In the genomic region with DNA sequence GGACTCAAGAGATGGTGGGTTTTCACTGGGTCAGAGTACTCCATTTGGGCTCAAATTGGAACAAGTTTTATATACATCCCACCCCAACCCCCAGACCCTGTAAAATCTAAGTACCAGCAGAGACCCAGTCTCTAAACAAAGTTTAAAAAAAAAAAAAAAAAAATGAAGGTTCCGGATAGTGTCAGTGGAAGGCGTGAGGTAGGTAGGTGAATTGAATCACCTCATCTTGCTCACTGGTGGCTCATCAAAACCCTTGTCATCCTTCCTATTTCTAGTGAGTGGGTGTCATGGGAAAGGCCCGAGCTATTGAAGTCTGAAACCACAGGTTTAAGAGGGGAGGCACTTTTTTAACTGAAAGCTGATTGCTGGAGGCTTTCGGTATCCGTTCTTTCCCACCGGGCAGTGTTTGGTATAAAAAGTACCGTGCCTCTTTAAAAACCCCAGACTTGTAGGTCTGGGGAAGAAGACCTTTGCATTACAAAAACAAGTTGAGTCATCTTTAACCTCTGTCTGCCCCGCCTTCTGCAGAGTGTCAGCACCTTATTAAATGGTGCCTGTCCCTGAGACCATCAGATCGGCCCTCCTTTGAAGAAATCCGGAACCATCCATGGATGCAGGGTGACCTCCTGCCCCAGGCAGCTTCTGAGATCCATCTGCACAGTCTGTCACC, we compare ENCODE assay signal across 12 mouse cellular contexts. TPM values are rescaled to one million over a fixed set of nuclear protein-coding genes. Genes with fewer than 3 reads are reported as not detected.
A peak's percentile ranks its signal among the peaks of the same experiment; 100 is the strongest.
DNase-seq lines count a peak whose midpoint lies in the region; ATAC-seq and TF ChIP-seq lines count a peak whose summit lies in the region.
"Had no signal": no experiment of that assay in that cellular context is flagged by ENCODE, and none has a peak within 500 bp of the region (broad histone marks: within the 10 kb centered on the region; RNA-seq: fewer than 3 reads in every experiment).

No protein-coding gene starts in this region.

- TF ChIP-seq CTCF in E14TG2a.4 (conservative IDR thresholded peaks at IDR 0.05; ENCODE audit: low read length): no peak
- TF ChIP-seq CTCF in liver, adult 2 months (IDR thresholded peaks at IDR 0.05; ENCODE audit: low read depth, low read length): no peak

- TF ChIP-seq POLR2A in liver, adult 2 months (IDR thresholded peaks at IDR 0.05; ENCODE audit: extremely low read depth, insufficient read depth, low read length): no peak

- peaks cover 22% of the 10 kb centered on the region for H3K36me3 ChIP-seq in heart, embryonic 13.5 days
- peaks cover 55% of the 10 kb centered on the region for H3K36me3 ChIP-seq in E14TG2a.4 (ENCODE audit: insufficient read depth, low read length)
- H3K36me3 ChIP-seq in liver, adult 2 months (ENCODE audit: control insufficient read depth, insufficient read depth, low read length): peaks cover 18% of the 10 kb centered on the region

- H3K4me3 ChIP-seq in heart, embryonic 13.5 days: peak overlapping the region; percentile 87
- H3K4me3 ChIP-seq in E14TG2a.4 (replicated peaks; ENCODE audit: low read length): peak overlapping the region; percentile 96
- H3K4me3 ChIP-seq in liver, adult 2 months (ENCODE audit: insufficient read depth, low read depth, low read length): no peak overlapping the region
- H3K4me3 ChIP-seq: limb, embryonic 15.5 days had no signal

- peak overlapping the region; percentile 97; the same call in 1 of the 2 replicates for H3K27ac ChIP-seq in heart, embryonic 13.5 days (replicated peaks)
- peak overlapping the region; percentile 19; the same call in 1 of the 2 replicates for H3K27ac ChIP-seq in liver, adult 2 months (replicated peaks; ENCODE audit: insufficient read depth, low read depth, low read length)

- H3K4me1 ChIP-seq in heart, embryonic 13.5 days: peaks cover 24% of the 10 kb centered on the region
- peaks cover 51% of the 10 kb centered on the region for H3K4me1 ChIP-seq in E14TG2a.4 (replicated peaks; ENCODE audit: low read depth, low read length)
- H3K4me1 ChIP-seq in liver, adult 2 months (ENCODE audit: control insufficient read depth, insufficient read depth, low read length): peaks cover 3% of the 10 kb centered on the region; the same call in 1 of the 2 replicates

- no peaks in the 10 kb centered on the region for H3K27me3 ChIP-seq in heart, embryonic 13.5 days (replicated peaks)
- no peaks in the 10 kb centered on the region for H3K27me3 ChIP-seq in E14TG2a.4 (ENCODE audit: insufficient read depth, low read length)
- H3K27me3 ChIP-seq in liver, adult 2 months (ENCODE audit: control insufficient read depth, insufficient read depth, low read length): no peaks in the 10 kb centered on the region
- H3K27me3 ChIP-seq: embryonic facial prominence, embryonic 15.5 days; limb, embryonic 15.5 days had no signal

- WGBS in heart, embryonic 13.5 days: 70% methylated on average over 10 of the region's 10 CpGs
- 73% methylated on average over 10 of the region's 10 CpGs for WGBS in liver, adult 2 months

- peak overlapping the region; percentile 98 for H3K9ac ChIP-seq in heart, embryonic 13.5 days
- H3K9ac ChIP-seq in liver, adult 2 months (ENCODE audit: low read depth, low read length): no peak overlapping the region
- H3K9ac ChIP-seq: embryonic facial prominence, embryonic 15.5 days had no signal

- no peak for DNase-seq in heart, postnatal 25 days (ENCODE audit: low spot score)
- DNase-seq in 416B (ENCODE audit: low read depth): peak; percentile 76
- DNase-seq in liver, adult 2 months (ENCODE audit: extremely low read depth, low read depth, low spot score): no peak
- DNase-seq in gastrocnemius, postnatal 10 days: no peak
- DNase-seq in kidney, postnatal 14 days: no peak
- DNase-seq in retina, postnatal 1 day: no peak
- DNase-seq: kidney, adult 18-20 months had no signal

- peaks cover 13% of the 10 kb centered on the region for H3K79me2 ChIP-seq in liver, adult 2 months (ENCODE audit: control insufficient read depth, insufficient read depth, low read length)

- intact Hi-C loops in heart, postnatal 25 days (cut with DNase I): no loop called here

- no peak for ATAC-seq in heart, embryonic 13.5 days (ENCODE audit: extremely low read depth, insufficient number of reproducible peaks, low FRiP score, low TSS enrichment)

- peak overlapping the region; percentile 87 for H3K4me2 ChIP-seq in heart, embryonic 13.5 days

- H3K9me3 ChIP-seq in heart, embryonic 13.5 days: no peaks in the 10 kb centered on the region
- no peaks in the 10 kb centered on the region for H3K9me3 ChIP-seq in E14TG2a.4 (ENCODE audit: low read length)
- H3K9me3 ChIP-seq: embryonic facial prominence, embryonic 15.5 days; limb, embryonic 15.5 days had no signal

RNA-seq across cellular contexts. Expression of a gene that starts 3.6 kb away (rescaled TPM):
- 19.3 and 20.0 TPM in 2 replicates for polyA plus RNA-seq in heart, embryonic 13.5 days (2015; fragmentation: Nextera tagmentation; extraction: Ambion mirVana)
- total RNA-seq in heart, postnatal 25 days (2021): 10 to 100 TPM; 22.1 to 32.7 TPM
- 8.9 and 9.5 TPM in 2 replicates for total RNA-seq in liver, adult 2 months (2014; rRNA removed)
- polyA plus RNA-seq in liver, adult 2 months (2012; rRNA removed): 16.0 and 16.4 TPM in 2 replicates
- 10 to 100 TPM; 15.0 to 23.3 TPM for total RNA-seq in gastrocnemius, postnatal 10 days (2021)

RNA-seq across cellular contexts. Expression of a gene that starts 55.2 kb away (rescaled TPM):
- not detected in 2 replicates for polyA plus RNA-seq in heart, embryonic 13.5 days (2015; fragmentation: Nextera tagmentation; extraction: Ambion mirVana)
- not detected for total RNA-seq in heart, postnatal 25 days (2021)
- not detected in 2 replicates for total RNA-seq in liver, adult 2 months (2014; rRNA removed)
- polyA plus RNA-seq in liver, adult 2 months (2012; rRNA removed): not detected in 2 replicates
- not detected for total RNA-seq in gastrocnemius, postnatal 10 days (2021)
- polyA plus RNA-seq: embryonic facial prominence, embryonic 15.5 days; limb, embryonic 15.5 days; neural tube, embryonic 14.5 days had no signal

RNA-seq across cellular contexts. Expression of a gene that starts 55.4 kb away (rescaled TPM):
- polyA plus RNA-seq in heart, embryonic 13.5 days (2015; fragmentation: Nextera tagmentation; extraction: Ambion mirVana): 10.3 and 10.7 TPM in 2 replicates
- 10 to 100 TPM; 12.7 to 13.3 TPM for total RNA-seq in heart, postnatal 25 days (2021)
- 1.2 and 1.3 TPM in 2 replicates for total RNA-seq in liver, adult 2 months (2014; rRNA removed)
- 4.0 and 4.1 TPM in 2 replicates for polyA plus RNA-seq in liver, adult 2 months (2012; rRNA removed)
- total RNA-seq in gastrocnemius, postnatal 10 days (2021): 1 to 10 TPM; 9.3 to 9.8 TPM

RNA-seq across cellular contexts. Expression of a gene that starts 58.0 kb away (rescaled TPM):
- 0.59 and 0.89 TPM in 2 replicates for polyA plus RNA-seq in heart, embryonic 13.5 days (2015; fragmentation: Nextera tagmentation; extraction: Ambion mirVana)
- total RNA-seq in heart, postnatal 25 days (2021): not detected
- not detected in 2 replicates for total RNA-seq in liver, adult 2 months (2014; rRNA removed)
- not detected in 2 replicates for polyA plus RNA-seq in liver, adult 2 months (2012; rRNA removed)
- total RNA-seq in gastrocnemius, postnatal 10 days (2021): not detected
